Mouse (Mus musculus) forelimb bud, embryonic 11.5 days (tissue): ENCODE data around the gene Snx13.

ENCODE experiments used
- DNase-seq: peaks from one replicate; pipeline ENCODE4 v3.0.0-alpha.2; 2012; ENCODE audit warnings: low read depth, low spot score

The Snx13 gene

GRCm38 (mm10) chr12:35047320-35048225 lies 587 bp downstream of the Snx13 start:
- DNase-seq = peak; percentile 31

- DNase-seq = no peak
Observed at GRCm38 (mm10) chr12:35048891-35049290, 1.9 kb downstream of the Snx13 start.

DNA sequence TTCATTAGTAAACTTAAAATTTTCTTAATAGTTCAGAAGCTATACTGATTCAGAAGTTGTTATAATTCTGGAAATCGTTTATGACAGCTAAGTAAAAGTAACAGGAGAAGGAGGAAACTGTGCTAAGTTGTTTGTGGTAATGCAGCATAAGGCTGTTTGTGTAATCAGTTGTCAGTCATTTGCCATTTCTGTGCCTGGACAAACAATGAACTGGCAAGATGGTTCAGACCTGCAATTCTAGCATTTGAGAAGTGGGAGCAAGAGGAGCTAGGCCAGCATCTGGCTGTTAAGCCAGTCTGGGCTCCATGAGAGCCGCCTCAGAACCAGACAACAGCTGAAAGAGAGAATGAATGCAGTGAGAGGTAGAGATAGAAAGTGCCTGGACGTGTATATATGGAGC lies 3.5 kb downstream of the Snx13 start:
- DNase-seq = no peak

GRCm38 (mm10) chr12:35050964-35051758 lies 4.2 kb downstream of the Snx13 start:
- DNase-seq = no peak

GRCm38 (mm10) chr12:35054420-35054819 lies 7.4 kb downstream of the Snx13 start:
- no peak for DNase-seq

DNA sequence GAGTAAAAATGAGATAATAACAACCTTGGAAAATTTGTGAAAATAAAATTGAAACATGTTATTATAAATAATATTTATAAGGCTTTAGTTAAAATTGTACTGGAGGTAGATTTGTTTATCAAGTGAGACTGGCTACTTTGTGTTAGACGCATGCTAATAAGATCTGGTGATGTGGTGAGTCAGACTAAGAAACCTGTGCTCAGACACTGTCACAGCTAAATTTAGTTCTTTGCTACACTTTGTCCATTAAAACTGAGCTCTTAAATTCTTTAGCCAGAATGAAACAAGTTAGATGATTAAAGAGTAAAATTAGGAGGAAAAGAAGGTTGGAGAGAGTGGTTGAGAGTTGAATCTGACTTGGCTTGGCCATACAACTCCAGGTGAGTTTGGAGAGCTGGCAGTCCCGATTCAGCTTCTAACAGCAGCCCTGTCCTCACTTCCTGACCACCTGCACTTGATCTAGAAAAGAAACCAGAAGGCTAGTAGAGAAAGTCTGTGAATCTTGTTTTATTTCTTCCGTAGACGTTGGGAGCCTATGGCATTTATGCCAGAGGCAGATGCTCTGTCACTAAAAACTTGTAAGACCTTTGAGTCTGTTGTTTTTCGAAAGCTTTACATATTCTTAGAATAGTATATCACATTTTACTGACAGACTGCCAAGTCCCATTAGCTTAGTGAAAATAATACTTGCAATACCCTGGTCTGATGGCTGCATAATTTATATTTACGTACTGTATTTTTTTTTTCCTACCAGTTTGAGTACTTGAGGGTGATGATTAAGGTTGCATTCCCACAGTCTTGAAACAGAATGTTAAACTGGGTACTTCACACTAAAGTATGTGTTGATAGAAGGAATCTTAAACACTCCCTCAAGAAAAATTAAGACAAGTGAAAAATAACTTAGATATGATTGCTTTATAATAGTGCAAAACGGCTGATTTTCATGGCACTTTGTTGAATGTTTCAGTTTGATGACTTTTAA lies 8.4 kb downstream of the Snx13 start:
- no peak for DNase-seq

DNA sequence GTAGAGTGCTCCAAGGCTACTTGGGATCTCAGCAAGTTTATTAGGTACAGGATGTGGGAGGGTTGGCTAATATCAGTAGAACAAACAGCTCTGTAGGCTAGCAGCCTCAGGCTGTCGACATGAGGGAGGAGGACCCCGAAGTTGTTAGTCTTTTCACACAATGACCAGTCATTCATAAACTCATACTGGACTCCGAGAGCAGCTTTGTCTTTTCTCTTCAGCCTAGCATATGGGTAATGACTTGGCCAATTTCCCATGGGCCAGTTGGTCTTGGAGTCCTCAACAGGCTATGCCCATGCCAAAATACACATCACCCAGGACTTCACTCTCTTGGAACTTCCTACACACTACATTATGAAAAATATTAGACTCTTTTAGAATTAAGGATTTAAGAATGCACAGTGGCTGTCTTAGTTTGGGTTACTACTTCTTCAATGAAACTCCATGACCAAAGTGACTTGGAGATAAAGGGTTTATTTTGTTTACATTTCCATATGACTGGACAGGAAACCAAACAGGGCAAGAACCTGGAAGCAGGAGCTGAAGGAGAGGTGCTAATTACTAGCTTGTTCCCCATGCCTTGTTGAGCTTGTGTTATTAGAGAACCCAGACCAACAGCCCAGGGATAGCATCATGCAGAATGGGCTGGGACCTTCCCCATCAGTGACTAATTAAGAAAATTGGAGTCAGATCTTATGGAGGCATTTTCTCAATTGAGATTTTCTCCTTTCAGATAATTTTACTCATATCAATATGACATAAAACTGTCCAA lies 16.9 kb downstream of the Snx13 start:
- no peak for DNase-seq

DNA sequence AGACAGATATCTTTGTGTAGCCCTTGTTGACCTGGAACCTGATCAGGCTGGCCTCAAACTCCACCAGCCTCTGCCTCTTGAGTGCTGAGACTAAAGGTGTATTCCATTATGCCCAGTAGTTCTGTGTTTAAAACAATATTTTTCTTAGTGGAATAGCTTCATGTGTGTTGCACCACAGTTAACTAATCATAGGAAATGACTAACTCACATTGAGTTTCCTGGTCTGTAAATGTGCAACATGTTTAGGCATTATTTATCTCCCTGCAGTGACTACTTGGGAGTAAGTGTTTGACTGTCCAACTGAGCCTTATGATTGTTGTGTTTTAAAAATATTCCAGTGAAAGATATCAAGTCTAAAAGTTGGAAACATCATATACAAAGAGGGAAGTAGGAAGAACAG lies 20.6 kb downstream of the Snx13 start:
- no peak for DNase-seq

- no peak for DNase-seq
Observed at GRCm38 (mm10) chr12:35071336-35071735, 24.4 kb downstream of the Snx13 start.

GRCm38 (mm10) chr12:35072178-35072577 lies 25.2 kb downstream of the Snx13 start:
- DNase-seq = no peak

- DNase-seq = no peak
Observed at GRCm38 (mm10) chr12:35075993-35076392, 29.0 kb downstream of the Snx13 start.

GRCm38 (mm10) chr12:35123549-35123948 lies 76.6 kb downstream of the Snx13 start:
- DNase-seq = no peak

DNA sequence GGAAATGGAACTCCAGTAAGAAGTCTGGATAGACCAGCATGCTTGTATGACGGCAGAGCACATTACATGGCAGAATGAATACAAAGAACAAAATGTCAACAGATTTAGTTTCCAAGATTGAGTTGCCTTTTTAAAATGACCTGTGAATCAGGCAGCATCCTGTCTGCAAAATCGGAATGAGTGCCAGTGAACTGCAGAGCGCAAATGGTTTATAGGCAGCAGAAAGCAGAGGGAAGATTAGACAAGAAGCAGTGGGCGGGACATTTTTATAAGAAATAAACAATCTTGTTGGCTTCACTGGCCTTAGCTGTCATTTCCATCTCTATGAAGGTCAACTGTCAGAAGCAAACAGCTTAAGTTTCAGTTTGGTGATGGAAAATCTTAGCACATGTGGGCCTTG lies 106.2 kb downstream of the Snx13 start:
- no peak for DNase-seq

GRCm38 (mm10) chr12:35154149-35154548 lies 107.2 kb downstream of the Snx13 start:
- no peak for DNase-seq

DNA sequence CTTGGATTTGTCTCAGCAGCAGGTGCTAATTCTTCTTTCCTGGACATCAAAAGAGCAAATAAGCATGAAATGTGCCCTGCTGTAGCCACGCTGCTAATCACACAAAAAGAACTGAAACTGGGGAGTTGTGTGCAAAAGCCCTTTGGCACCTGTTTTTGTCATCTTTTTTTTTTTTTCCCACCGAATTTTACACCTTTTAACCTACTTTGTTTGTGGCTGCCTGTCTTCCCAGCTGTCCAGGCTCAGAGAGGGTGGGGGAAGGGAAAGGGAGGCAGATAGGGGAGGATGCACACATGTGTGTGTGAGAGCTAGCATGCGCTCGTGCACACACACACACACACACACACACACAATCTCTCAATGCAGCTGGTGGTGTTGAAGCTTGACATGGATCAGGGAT lies 110.3 kb downstream of the Snx13 start:
- DNase-seq = no peak

- no peak for DNase-seq
Observed at GRCm38 (mm10) chr12:35161690-35162089, 114.7 kb downstream of the Snx13 start.

- no peak for DNase-seq
Observed at GRCm38 (mm10) chr12:35170275-35170674, 123.3 kb downstream of the Snx13 start.

DNA sequence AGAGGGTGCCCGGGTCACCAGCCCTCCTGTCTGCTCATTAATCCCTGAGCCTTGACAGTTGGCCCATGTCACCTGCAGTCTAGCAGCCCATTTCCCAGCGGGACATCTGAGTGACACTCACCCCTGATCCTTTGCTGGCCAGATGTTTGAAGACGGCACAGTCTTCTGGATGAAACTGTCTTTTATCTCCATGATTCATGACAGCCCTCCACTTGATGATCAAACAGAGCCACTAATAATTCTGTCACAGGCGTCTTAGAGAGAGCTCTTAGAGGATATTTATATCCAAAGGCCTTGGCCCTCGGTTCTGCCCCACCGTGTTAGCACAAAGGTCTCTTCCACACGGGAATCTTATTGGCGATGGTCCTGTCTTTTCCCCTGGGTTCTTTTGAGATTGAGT lies 129.0 kb downstream of the Snx13 start:
- no peak for DNase-seq

DNA sequence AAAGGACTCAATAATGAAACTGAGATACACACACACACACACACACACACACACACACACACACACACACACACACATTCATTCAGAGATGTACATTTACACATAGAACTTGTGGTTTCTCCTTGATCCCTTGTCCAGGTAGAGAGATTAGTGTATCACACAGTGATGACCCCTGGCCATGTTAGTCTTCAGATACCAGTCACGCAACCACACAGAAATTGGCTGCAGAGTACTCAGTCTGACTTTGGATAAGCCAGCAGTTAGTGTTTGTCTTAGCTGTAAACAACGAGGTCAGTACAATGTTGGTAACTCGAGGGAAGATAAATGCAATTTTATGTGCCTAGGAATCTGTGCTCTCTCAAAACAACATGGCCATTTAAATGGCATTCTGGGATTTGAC lies 129.6 kb downstream of the Snx13 start:
- DNase-seq = no peak

GRCm38 (mm10) chr12:35182675-35183074 lies 135.7 kb downstream of the Snx13 start:
- DNase-seq = peak; percentile 87

GRCm38 (mm10) chr12:35184261-35184660 lies 137.3 kb downstream of the Snx13 start:
- no peak for DNase-seq
